Mouse (Mus musculus) gastrocnemius, postnatal 36 days (tissue): ENCODE measurements at regions not wholly inside any gene's neighbourhood (a gene's known extent, or its start where the extent isn't known, plus 50 kb on each side); places are given as distances from the start of the nearest gene placed in this dataset.

Experiments used
- DNase-seq, 2 experiments: peaks; one replicate each; pipeline ENCODE4 v3.0.0; 2022
- intact Hi-C: fragments of 180-260 bp; cut with DNase I; formaldehyde crosslinking; loops from one replicate; pipeline ENCODE4 v1.15.1; 2025

DNA sequence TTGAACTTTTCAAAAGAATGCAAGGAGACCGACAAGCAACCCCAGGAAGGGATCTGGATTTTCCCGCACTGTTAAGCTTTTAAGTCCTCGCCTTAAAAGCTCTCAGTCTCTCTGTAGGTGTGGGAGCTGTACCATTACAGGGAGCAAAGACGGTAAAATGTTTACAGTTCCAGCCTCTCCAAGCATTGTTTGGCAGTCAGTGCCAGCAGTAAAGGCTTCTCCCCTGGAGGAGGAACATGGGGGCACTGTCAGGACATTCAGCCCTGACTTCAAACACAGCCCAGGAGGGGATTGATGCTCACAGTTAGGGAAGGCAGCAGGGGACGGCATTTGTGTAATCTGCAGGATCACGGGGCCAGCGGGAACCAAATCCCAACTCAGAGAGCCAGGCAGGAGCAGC lies 750.2 kb downstream of the Tmem132b start:
- intact Hi-C loops, result no loop called here
- DNase-seq, result no peak

DNA sequence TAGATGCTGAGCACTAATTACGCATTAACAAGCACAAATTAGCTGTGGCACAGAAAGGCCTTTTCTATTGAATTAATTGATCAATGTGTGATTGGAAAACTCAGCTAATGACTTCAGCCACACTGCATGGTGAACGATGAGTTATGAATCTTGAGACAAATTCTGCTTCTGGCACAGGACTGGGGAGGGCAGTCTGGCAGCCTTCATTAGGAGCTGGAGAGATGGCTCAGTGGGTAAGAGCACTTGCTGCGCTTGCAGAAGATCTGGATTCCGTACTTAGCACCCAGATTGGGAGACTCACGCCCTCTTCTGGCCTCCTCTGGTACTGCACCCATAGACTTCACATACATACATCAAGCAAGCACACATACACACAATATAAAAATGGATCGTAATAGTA lies 793.3 kb downstream of the Tmem132b start:
- no peak for DNase-seq
- intact Hi-C loops, result no loop called here

GRCm38 (mm10) chr5:126328276-126328675 lies 796.7 kb downstream of the Tmem132b start:
- DNase-seq, result no peak
- intact Hi-C loops, result no loop called here

DNA sequence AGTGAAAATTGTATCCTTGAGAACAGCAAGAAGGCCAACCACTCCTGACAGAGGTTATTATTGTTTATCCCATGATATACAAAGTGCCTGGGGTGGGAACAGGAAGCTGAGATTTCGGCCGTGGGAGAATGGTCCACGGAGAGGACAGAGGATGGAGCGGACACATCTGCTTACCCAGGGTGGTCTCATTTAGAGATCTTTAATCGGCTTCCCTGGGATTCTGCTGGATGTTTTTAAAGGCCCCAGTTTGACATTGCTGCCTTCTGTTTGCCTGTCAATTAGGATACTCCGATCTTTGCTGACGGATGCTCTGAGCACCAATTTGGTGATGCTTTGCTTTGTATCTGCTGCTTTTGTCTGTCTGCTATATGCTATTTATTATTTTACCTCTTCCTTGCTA lies 803.5 kb downstream of the Tmem132b start:
- DNase-seq, result no peak
- intact Hi-C loops, result no loop called here

DNA sequence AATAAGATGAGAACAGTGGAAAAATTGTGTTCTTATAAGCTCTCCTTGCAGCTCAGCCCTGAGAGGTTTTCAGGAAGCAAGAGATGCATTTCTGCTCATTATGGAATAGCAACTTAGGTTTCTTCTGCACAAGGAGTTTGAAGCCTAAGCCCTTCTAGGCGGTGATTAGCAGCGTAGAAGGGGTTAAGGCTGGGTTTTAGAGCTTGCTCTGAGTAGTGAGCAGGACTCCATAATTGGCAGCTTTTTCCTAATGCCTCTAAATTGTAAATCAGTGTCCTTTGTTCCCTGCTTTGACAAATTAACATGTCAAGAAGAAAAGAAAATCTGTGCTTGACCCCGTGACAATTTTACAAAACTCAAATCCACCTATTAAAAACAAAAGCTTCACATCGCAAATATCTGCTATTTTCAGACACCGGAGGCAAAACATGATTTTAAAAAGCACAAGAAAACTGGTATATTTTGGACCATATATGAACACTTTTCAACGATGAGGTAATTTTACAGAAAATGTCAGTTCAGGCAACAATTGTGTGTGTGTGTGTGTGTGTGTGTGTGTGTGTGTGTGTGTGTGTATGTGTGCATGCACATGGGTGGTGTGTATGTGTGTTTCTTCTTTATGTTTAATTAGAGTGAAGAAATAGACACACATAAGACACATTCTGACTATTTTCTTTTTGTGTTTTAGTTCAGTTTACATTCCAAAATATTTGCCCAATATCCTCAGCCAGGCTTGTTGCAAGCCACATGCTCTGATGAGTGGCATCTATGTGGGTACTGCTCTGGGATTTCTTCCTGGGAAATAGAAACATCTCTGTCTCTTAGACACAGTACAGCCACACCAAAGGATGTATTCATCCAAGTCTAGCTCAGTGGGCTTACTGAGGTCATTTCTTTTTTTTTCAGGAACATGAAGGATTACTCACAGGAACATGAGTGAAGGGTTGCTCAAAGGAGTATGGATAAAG lies 804.3 kb downstream of the Tmem132b start:
- intact Hi-C loops, result no loop called here
- DNase-seq, result no peak

DNA sequence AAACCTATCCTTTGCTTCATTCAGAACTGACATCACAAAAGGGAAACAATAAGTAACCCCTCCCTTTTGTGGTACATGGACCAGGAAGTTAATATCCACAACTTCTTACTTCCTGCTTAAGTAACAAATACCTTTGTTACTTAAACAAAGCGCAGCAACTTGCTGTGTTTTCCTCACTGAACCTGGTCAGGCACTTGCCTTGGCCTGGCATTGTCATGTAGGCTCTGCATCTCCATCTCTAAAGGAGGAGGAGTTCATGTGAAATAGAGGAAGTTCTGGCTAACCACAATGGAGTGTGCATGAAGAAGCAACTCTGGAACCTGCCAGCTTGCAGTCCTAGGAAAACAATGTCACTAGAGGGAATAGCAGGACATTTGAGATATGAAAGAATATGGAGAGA lies 806.3 kb downstream of the Tmem132b start:
- intact Hi-C loops, result no loop called here

GRCm38 (mm10) chr5:126343570-126343969 lies 812.0 kb downstream of the Tmem132b start:
- intact Hi-C loops, result no loop called here
- DNase-seq, result no peak

More for the DNA sequence above, 806.3 kb downstream of the Tmem132b start:
- DNase-seq, result no peak

GRCm38 (mm10) chr5:126350936-126351335 lies 819.4 kb downstream of the Tmem132b start:
- intact Hi-C loops, result no loop called here
- no peak for DNase-seq

- intact Hi-C loops, result no loop called here
- no peak for DNase-seq
Measured at GRCm38 (mm10) chr5:126369436-126369835, 837.9 kb downstream of the Tmem132b start.

GRCm38 (mm10) chr5:126392306-126392705 lies 849.3 kb upstream of the Tmem132c start:
- intact Hi-C loops, result no loop called here
- DNase-seq, result no peak

- DNase-seq, result no peak
- intact Hi-C loops, result no loop called here
Measured at GRCm38 (mm10) chr5:126395331-126395730, 846.3 kb upstream of the Tmem132c start.

DNA sequence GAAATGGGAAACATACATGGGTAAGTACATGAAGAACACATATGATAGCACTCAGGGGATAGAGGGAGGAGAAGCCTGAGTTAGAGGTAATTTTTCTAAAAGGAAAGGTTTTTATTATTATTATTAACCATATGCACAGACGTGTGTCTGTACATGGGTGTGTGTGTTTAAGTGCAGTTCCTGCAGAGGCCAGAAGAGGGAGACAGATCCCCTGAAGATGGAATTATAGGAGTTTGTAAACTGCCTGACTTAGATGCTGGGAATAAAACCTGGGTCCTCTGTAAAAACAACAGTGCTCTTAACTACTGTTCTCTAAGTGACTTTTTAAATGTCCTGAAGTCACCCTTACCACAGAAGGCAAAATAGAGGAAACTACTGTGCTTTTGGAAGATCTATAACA lies 809.9 kb upstream of the Tmem132c start:
- DNase-seq, result no peak
- intact Hi-C loops, result no loop called here

DNA sequence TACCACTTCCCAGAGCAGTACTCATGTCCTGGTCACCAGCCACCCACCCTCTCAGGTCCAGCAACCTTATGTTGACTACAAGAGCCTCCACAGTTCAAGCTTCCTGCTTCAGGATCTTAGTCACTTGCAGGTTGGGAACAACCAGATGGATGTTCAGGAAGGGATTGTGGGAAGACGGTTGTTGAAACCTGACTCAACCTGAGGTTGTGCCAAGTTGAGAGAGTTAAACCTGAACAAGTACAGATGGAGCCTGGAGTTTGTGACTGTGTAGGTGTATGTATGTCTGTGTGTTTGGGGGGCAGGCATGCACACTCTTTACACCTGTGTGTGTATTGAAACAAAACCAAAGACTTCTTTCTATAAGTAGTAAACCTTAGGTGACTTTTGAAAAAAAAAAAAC lies 802.9 kb upstream of the Tmem132c start:
- intact Hi-C loops, result no loop called here
- no peak for DNase-seq

- intact Hi-C loops, result no loop called here
- no peak for DNase-seq
Measured at GRCm38 (mm10) chr5:126440516-126440915, 801.1 kb upstream of the Tmem132c start.

DNA sequence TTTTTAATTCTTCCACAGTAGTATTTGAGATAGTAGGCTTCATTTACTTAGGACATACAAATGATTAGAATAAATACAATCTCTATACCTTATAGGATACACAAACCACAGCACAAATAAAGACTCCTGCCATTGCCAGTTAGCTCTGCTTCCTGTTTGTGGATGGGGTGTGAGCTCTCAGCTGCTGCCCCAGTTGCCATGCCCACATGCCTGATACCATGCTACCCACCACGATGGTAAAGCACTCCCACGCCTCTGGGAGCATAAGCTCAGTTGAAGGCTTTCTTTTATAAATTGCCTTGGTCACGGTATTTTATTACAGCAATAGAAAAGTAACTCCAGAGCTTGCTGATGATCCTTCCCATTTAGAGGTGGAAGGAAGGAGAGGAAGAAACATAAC lies 765.8 kb upstream of the Tmem132c start:
- intact Hi-C loops, result no loop called here
- DNase-seq, result no peak

- intact Hi-C loops, result no loop called here
- no peak for DNase-seq
Measured at GRCm38 (mm10) chr5:126522076-126522475, 719.5 kb upstream of the Tmem132c start.

DNA sequence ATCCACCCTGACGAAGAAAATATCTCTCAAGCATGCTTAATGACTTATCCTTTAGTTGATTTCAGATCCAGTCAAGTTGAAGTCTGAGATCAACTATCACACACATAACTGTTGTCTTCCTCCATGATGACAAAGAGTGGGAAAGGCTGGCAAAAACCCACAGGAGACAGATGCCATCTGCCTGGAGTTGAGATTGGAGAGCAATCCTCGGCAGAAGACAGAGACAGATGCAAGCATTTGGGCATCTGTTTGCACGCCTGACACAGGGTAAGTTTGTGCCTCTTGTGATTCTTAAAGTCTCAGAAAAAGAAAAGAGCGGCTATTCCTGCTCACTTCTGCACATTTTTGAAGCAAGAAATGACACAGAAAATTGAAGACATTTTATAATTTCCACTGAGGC lies 715.7 kb upstream of the Tmem132c start:
- intact Hi-C loops, result no loop called here
- DNase-seq, result no peak

- intact Hi-C loops, result no loop called here
- DNase-seq, result no peak
Measured at GRCm38 (mm10) chr5:126530806-126531527, 710.6 kb upstream of the Tmem132c start.

- intact Hi-C loops, result no loop called here
Measured at GRCm38 (mm10) chr5:126531528-126531894, 710.1 kb upstream of the Tmem132c start.

DNA sequence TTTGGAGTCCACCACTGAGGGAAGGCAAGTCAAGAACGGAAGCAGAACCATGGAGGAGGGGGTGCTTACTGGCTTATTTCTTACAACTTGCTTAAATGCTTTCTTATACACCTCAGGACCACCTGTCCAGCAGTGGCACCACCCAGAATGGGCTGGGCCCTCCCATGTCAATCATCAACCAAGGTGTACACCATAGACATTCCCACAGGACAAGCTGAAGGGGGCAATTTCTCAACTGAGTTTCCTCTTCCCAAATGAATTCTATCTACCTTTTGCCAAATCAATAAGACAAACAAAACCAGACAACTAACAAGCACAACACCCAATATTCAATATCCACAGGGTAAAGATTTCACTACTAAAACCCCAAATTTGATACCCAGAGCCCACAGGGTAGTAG lies 709.6 kb upstream of the Tmem132c start:
- no peak for DNase-seq
- intact Hi-C loops, result no loop called here

More at GRCm38 (mm10) chr5:126531528-126531894, 710.1 kb upstream of the Tmem132c start:
- no peak for DNase-seq

- intact Hi-C loops, result no loop called here
- no peak for DNase-seq
Measured at GRCm38 (mm10) chr5:126538072-126538471, 703.5 kb upstream of the Tmem132c start.
